Mouse (Mus musculus) lung, adult 2 months (tissue): ENCODE results near the gene Thbs1. TPM values are rescaled to one million over a fixed set of nuclear protein-coding genes. Genes with fewer than 3 reads are reported as not detected.

Source experiments
- DNase-seq: peaks from one replicate; pipeline ENCODE4 v3.0.0; 2022
- H3K4me1 ChIP-seq: fragments of 200-500 bp; 2 replicates; pipeline ENCODE4 v1.6.1; 2011; ENCODE audit warnings: low read length; ENCODE audit not compliant: control insufficient read depth, insufficient read depth
- H3K4me3 ChIP-seq: fragments of 200-500 bp; replicated peaks from 2 replicates; pipeline ENCODE3; 2011; ENCODE audit warnings: low read depth, mild to moderate bottlenecking, control low read depth, low read length; ENCODE audit errors: extremely low read depth
- CTCF ChIP-seq: fragments of 200-500 bp; IDR thresholded peaks from 2 replicates; pipeline ENCODE4 v1.5.1; 2011; ENCODE audit warnings: mild to moderate bottlenecking, low read length, control low read depth; ENCODE audit not compliant: insufficient read depth
- POLR2A ChIP-seq: fragments of 200-500 bp; IDR thresholded peaks from 2 replicates; pipeline ENCODE4 v1.6.1; 2011; ENCODE audit warnings: low read depth, mild to moderate bottlenecking, control low read depth, low read length, borderline replicate concordance; ENCODE audit errors: extremely low read depth
- WGBS: fragments of 180-500 bp; shearing (Covaris S2); methylation state at CpG from one replicate; pipeline ENCODE4 v1.1.7; 2018; 5-methylcytosine and 5-hydroxymethylcytosine counted together
- polyA plus RNA-seq: library from polyadenylated mRNA; depleted of rRNA; stranded (reverse); fragments of >200 nt; gene quantifications from 2 replicates; pipeline ENCODE4 v1.2.3, GENCODE M21; 2012

Thbs1 gene
- polyA plus RNA-seq, 1 experiment: 23.3 TPM

DNA sequence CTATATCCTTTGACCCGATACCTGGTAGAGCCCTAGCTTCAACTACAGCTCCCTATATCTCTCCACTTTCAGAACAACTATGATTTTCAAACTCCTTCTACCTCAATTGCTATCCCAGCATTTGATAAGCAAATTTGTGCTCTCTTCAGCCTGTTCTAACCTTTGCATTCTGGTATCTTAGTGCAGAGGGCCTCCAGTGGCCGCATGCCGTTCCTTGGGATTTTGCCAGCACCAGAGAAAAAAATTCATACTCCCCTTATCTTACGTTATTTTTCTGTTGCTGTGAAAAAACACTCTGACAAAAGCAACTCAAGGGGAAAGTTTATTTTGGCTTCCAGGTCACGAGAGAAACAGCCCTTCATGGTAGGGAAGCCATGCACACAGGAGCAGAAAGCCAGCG is 28.0 kb upstream of the Thbs1 start:
- DNase-seq: no peak
- TF ChIP-seq CTCF (no peak), POLR2A (no peak)
- WGBS: 70% methylated on average over 6 of the region's 6 CpGs
- Histone ChIP-seq H3K4me3 (no peak overlapping the region), H3K4me1 (no peaks in the 10 kb centered on the region)

DNA sequence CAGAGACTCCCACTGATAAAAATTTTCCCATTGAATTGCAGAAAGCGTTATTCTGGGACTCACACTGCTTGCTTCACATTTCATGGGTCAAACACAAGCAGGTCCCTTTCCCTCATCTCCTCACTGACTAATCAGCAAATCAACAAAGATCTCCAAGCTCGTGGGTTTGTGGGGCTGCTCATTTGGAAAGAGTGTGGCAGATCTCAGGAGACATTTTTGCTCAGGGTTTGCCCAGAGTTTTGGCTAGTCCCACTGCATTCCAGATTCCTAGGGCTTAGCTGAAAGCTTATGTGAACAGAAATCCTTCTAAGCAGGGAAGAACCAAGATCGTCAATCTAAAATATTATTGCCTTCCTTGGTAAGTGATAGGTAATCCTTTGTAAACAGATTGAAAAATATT is 27.0 kb upstream of the Thbs1 start:
- 63% methylated on average over 3 of the region's 3 CpGs for WGBS
- H3K4me1 ChIP-seq: no peaks in the 10 kb centered on the region
- TF ChIP-seq CTCF (no peak), POLR2A (no peak)
- no peak overlapping the region for H3K4me3 ChIP-seq
- DNase-seq: no peak

DNA sequence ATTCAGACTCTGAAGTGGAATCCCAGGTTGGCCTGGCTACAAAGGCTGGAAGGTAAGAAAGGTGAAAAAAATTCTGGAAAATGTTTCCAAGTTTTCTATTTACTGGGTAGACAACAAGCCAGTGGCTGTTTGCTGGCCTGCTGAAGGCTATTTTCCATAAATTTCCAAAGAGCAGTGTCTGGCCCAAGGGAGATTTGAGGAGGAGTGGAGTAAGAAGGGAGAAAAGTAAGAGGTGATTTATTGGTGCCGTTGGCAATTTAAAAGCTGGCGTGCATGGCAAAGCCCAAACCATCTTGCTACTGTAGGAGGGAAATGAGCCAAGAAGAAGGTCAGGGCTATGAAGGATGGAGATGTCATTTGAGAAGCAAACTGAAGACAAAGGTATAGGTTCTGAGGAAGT is 26.0 kb upstream of the Thbs1 start:
- H3K4me3 ChIP-seq: no peak overlapping the region
- no peak for TF ChIP-seq CTCF
- no peaks in the 10 kb centered on the region for H3K4me1 ChIP-seq
- 87% methylated on average over 2 of the region's 2 CpGs for WGBS
- no peak for DNase-seq

DNA sequence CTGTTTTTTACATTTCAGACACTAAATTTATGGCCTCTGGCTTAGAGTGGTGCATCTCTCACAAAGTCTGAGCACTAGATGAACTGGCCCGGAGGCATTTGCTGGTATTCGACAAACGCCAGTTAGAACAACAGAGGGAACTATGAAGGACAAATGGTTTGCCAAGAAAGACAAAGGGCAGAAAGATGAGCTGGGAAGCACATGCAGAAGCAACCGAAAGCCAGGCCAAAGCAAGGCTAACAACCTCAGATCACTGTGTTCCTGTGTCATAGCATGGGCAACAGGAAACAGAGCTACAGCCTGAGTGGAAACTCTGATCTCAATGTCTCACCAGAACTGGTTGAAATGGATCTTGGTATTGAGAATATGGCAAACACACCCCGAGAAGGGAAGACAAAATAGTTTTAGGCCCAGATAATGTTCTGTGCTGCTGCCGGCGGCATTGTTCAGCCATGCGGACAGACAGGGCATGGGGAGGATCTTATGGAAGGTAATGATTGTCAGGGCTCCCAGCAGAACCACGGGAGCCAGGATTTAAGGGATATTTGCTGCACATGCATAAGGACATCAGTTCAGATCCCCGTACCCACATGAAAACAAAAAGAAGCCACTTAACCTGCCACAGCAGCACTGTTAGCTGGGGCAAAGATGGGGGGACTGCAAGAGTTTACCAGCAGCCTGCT is 24.5 kb upstream of the Thbs1 start:
- DNase-seq: no peak
- H3K4me3 ChIP-seq: no peak overlapping the region
- 87% methylated on average over 10 of the region's 10 CpGs for WGBS
- TF ChIP-seq POLR2A (no peak), CTCF (no peak)
- H3K4me1 ChIP-seq: no peaks in the 10 kb centered on the region

DNA sequence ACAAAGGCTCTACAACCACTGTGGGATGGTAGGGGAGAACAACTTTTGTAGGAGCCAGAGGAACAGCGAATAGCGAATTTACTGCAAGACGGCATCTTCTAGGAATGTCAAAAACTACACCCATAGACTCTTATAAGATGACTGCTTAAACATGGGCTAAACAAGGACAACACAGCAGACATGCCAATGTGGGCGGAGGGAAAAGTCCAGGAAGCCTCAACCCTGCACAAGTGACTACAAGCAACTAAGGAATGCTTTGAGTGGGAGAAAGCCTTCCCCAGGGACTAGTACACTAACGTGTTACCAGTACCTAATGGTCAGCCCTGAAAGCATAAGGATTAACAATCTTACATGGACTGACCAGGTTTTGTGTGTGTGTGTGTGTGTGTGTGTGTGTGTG is 20.4 kb upstream of the Thbs1 start:
- no peak for DNase-seq
- no peak for TF ChIP-seq CTCF
- no peak for TF ChIP-seq POLR2A
- WGBS: 80% methylated on average over 5 of the region's 5 CpGs
- Histone ChIP-seq H3K4me1 (no peaks in the 10 kb centered on the region), H3K4me3 (no peak overlapping the region)

DNA sequence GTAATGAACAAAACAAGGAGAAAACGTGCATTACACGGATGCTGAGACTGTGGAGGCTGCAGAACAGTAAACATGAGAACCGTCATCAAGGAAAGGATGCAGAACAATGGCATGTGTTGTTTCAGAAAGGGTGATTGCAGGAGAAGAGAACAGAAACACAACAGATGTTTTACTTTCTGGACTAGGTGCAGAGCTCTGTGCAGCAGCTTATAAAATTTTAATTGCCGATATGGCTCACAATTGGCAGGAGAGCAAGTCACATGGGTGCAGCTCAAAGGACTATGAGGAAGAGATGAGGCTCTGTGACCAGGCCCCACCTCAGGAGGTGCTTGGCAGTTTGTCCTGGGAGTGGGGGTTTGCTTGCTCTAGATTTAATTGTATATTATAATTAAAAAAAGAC is 12.6 kb upstream of the Thbs1 start:
- 64% methylated on average over 4 of the region's 4 CpGs for WGBS
- TF ChIP-seq POLR2A (no peak), CTCF (no peak)
- H3K4me1 ChIP-seq: no peaks in the 10 kb centered on the region
- H3K4me3 ChIP-seq: no peak overlapping the region
- DNase-seq: no peak

DNA sequence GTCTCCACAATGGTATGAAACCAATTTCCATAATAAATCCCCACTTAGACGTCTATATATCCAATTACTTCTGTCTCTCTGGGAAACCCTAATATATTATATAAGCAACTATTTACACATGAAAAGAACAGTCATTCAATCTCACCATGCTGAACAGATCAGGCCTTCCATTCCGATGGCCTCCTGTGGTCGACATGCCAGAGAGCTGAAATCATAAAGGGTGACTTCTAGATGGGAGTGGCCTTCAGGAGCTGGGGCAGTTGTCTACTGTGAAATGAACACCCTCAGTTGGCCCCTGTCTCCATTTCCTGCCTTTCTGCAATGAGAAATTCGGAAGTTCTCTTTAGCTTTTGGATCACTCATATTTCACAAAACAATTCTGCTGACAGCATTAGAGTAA is 9.5 kb upstream of the Thbs1 start:
- TF ChIP-seq CTCF (no peak), POLR2A (no peak)
- WGBS: 64% methylated on average over 4 of the region's 4 CpGs

DNA sequence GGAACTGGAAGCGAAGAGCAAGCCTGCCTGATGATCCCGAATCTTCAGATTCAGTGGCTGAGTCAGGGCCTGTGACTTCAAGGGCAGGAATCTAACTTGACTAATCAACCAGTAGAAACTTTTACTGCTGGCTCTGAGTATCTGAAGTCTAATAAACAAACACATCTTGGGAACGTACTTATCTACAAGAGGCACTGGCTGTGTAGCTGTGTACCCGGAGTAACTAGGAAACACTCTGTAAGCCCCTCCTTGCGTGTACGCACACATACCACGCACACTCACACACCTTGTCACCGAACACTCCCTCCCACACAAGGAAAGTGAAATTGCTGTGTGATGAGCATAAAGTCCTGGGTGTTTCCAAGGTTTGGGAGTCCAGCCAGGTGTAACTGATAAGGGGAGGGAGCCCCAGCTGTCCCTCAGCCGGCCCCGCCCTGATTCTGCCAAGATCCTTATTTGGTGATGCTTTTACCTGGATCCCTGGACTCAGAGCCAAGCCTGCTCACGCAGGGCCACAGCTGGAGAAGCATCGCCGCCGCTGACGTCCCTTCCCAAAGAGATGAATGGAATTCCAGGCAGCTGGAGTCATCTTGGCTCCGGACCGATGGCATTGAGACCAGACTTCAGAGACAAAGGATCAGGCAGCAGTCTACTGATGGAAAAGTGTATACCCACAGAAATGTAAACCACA is 1.3 kb upstream of the Thbs1 start:
- DNase-seq: peak; percentile 67
- peak overlapping the region; percentile 20 for H3K4me3 ChIP-seq
- H3K4me1 ChIP-seq: peaks cover 7% of the 10 kb centered on the region
- TF ChIP-seq CTCF (no peak), POLR2A (no peak)
- 27% methylated on average over 17 of the region's 17 CpGs for WGBS

More for the DNA sequence above, 9.5 kb upstream of the Thbs1 start:
- Histone ChIP-seq H3K4me1 (no peaks in the 10 kb centered on the region), H3K4me3 (no peak overlapping the region)
- DNase-seq: no peak

DNA sequence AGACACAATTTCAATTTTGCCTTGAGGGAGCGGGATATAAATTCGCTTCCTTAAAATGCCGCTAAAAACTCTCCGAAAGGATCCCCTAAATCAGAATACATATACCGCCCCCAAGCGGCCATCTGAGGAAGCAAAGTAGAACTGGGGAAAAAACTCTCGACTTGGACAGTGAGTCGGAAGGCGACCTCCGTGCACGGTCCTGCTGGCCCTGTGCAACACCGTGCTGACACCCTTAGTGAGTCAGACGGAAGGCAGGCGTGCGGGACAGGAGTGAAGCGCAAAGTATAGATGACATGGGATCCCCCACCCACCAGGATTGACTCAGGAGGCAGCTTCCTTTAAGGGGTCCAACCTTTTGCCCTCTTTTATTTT is 574 bp upstream of the Thbs1 start:
- TF ChIP-seq POLR2A (peak; percentile 35; the same call in 1 of the 2 replicates), CTCF (peak; percentile 47)
- peak; percentile 88 for DNase-seq
- Histone ChIP-seq H3K4me1 (peaks cover 7% of the 10 kb centered on the region), H3K4me3 (peak overlapping the region; percentile 53)
- WGBS: under 1% methylated on average over 16 of the region's 16 CpGs

DNA sequence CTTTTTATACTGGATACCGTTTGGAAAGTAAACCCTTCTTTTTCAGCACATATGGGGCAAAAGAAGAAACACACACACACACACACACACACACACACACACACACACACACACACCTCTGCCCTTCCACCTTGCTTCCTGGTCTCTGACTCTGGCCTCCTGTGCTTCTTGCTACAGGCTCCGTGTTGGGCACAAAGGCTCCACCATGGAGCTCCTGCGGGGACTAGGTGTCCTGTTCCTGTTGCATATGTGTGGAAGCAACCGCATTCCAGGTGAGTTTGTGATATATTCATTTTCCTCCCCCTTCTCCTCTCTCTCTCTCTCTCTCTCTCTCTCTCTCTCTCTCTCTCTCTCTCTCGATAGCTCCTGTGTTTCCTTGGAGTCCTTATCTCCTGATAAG is 762 bp downstream of the Thbs1 start:
- DNase-seq: no peak
- no peak for TF ChIP-seq POLR2A
- no peak for TF ChIP-seq CTCF
- WGBS: 15% methylated on average over 5 of the region's 5 CpGs
- peaks cover 7% of the 10 kb centered on the region for H3K4me1 ChIP-seq
- peak overlapping the region; percentile 48 for H3K4me3 ChIP-seq
